Mouse (Mus musculus): ENCODE measurements at regions not wholly inside any gene's neighbourhood (a gene's known extent, or its start where the extent isn't known, plus 50 kb on each side); places are given as distances from the start of the nearest gene placed in this dataset.

GRCm38 (mm10) chr13:31223016-31223415 is 249.0 kb downstream of the Gm5447 start:
- no peak for DNase-seq (ENCODE audit: low spot score in 2 of 2)

GRCm38 (mm10) chr13:31240546-31240945 is 266.5 kb downstream of the Gm5447 start:
- DNase-seq (ENCODE audit: low spot score in 2 of 2) = no peak

- no peak for DNase-seq (ENCODE audit: low spot score in 2 of 2)
These were observed 275.0 kb downstream of the Gm5447 start for GRCm38 (mm10) chr13:31248996-31249395.

GRCm38 (mm10) chr13:31249525-31249924 is 275.5 kb downstream of the Gm5447 start:
- no peak for DNase-seq (ENCODE audit: low spot score in 2 of 2)

- no peak for DNase-seq (ENCODE audit: low spot score in 2 of 2)
These were observed 280.0 kb downstream of the Gm5447 start for GRCm38 (mm10) chr13:31254016-31254415.

GRCm38 (mm10) chr13:31254744-31255143 is 280.7 kb downstream of the Gm5447 start:
- no peak for DNase-seq (ENCODE audit: low spot score in 2 of 2)

- DNase-seq (ENCODE audit: low spot score in 2 of 2) = no peak
These were observed 281.5 kb downstream of the Gm5447 start for GRCm38 (mm10) chr13:31255506-31255905.

DNA sequence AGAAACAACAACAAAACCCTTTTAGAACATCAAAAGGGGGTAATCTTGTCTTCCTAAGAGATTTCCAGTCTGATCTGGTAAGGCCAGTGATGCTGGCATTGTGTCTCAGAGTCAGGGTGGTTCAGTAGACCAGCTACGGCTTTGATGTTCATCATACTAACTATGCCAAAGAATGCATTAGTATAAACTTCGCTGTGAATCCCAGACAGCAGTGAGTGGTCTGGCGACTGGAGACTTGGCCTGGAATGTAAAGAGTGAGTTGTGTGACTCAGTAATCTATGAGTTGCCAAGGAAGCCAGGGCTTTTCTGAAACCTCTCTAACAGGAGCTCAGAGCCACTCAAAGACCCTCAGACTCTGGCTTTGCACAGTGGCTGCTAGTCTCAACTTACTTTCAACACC is 288.1 kb upstream of the Foxq1 start:
- DNase-seq (ENCODE audit: low spot score in 2 of 2) = no peak

- DNase-seq (ENCODE audit: low spot score in 2 of 2) = no peak
These were observed 279.8 kb upstream of the Foxq1 start for GRCm38 (mm10) chr13:31276005-31276644.

GRCm38 (mm10) chr13:31290630-31291029 is 265.3 kb upstream of the Foxq1 start:
- no peak for DNase-seq (ENCODE audit: low spot score in 2 of 2)

- no peak for DNase-seq (ENCODE audit: low spot score in 2 of 2)
These were observed 263.1 kb upstream of the Foxq1 start for GRCm38 (mm10) chr13:31292584-31293387.

DNA sequence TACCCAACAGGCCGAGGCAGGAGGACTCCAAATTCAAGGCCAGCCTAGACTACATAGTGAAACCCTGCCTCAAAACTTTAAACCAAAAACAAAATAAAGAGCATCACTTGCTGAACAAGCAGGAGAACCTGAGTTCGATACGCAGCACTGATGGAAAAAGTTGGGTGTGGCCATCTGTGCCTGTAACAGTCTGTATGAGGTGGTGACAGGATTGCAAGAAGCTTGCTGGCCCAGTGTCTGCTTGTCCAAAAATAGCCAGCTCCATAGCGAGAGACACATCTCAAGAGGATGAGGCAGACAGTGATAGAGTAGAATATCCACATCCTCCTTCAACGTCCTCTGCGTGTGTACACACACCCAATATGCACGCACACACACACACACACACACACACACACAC is 261.9 kb upstream of the Foxq1 start:
- no peak for DNase-seq (ENCODE audit: low spot score in 2 of 2)

DNA sequence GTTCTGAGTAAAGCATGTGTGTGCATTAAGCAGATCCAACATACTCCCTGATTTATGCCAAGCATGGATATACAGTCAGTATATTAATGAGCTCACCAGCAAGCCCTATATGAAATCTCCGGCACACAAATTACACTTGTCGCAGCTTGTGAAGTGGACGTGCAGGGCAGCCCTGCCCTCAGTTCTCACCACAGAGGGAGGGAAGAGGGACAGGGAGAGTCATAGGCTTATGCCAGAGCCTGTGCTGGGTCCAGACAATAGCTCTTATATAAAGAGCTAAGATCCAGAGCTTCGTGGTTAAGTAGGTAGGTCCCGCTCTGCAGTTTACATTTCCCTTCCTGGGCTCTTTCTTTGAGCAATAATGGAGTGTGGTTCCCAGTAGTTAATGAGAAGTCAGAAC is 252.7 kb upstream of the Foxq1 start:
- DNase-seq (ENCODE audit: low spot score in 2 of 2) = no peak

DNA sequence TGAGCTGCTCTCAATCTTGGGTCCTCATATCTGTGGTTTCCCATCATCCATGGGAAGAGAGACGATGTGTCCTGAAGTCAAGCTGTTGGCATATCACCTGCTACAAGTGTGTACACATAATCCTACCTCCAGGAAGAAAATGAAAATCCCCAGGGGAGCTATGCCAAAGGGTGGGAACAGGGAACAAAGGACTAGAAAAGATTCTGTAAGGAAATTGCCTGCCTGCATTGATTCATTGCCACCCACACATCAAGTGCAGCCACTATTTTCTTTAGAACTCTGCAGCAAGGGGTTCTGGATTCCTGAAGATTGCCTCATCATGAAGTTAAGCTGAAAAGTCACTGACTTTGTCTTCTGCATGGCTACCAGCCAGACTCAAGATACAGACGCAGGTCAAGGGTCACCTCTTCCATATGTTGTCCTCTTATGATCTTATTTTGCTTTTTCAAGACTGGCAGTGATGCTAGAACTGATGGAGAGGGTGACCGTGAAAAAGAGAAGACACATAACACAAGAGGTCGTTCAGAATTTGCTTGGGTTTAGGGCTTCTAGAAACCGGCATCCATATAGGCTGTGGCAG is 251.6 kb upstream of the Foxq1 start:
- no peak for DNase-seq (ENCODE audit: low spot score in 2 of 2)

DNA sequence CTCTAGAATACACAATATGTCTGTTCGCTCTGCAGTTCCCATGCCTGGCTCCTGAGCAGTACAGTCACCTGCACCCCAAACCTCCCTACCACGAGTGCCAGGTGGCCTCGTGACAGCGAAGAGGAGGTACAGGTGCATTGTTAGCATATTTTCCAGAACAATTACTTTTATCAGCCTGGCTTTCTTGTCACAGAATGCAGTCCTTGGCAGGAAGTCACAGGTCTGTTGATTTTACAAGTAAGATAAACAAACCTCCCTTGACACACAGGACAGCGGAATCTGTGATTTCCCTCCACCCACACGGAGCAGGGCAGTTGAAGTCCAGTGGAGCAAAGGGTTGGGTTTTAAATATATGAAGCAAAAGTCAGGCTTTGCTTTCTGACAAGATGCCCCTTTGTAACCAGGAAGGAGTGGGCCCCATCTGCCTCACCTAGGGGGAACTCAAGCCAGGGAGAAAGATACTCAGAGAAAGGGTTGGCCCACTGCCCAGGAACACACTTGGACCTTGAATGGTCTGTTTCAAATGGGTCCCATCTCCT is 246.8 kb upstream of the Foxq1 start:
- DNase-seq (ENCODE audit: low spot score in 2 of 2) = no peak

GRCm38 (mm10) chr13:31312772-31313171 is 243.2 kb upstream of the Foxq1 start:
- DNase-seq (ENCODE audit: low spot score in 2 of 2) = no peak

DNA sequence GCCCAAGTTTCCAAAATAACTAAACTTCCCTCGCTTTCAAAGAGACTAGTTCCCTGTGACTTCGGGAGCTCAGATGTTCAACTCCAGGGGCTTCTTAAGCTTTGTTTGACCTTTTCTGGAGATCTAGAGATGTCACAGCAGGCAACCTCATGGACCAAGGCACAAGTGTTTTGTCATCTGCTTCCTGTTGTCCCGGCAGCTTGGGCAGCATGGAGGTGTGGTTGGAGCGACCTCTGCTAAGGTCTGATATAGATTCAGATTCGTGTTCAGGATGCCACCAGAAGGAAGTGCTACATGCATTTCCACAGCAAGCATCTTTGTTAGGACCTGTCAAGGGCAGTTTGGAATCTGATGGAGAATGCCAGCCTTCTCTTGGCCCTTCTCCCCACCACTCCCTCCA is 242.1 kb upstream of the Foxq1 start:
- no peak for DNase-seq (ENCODE audit: low spot score in 2 of 2)

DNA sequence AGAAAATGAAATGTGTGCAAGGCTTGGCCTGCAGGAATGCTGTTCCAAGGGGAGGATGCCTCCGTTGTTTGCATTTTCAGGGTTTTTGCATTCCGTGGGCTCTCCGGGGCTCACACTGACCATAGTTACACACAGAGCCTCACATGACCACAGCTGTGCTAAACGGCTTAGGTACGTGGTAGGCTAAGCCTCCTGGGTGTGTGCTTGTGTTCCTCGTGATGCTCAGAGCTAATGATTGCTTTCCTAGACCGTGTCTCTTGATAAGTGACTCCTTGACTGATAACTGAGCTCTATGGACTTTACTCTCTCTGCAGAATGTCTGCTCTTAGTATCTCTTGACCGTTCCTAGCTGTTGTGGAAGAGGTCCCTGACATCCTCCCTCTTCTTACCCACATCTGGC is 238.9 kb upstream of the Foxq1 start:
- DNase-seq (ENCODE audit: low spot score in 2 of 2) = no peak

DNA sequence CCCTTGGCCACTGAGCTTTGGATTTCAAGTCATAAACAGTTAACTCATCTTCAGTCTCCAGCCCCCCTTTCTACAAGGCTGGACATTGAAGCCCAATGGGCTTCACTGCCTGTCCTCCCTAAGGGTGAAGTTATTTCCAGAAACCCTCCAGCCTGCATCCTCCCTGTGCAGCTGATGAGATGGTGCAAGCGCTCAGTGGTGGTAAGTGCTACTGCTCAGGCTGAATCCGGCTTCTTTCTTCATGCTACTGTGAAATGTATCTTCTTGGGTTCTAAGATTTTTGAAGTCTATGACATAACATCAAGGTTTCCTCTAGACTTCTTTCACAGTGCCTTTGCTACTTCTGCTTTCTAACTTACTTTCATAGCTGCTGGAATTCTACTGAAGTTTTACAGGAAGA is 237.9 kb upstream of the Foxq1 start:
- no peak for DNase-seq (ENCODE audit: low spot score in 2 of 2)

GRCm38 (mm10) chr13:31321411-31321810 is 234.5 kb upstream of the Foxq1 start:
- no peak for DNase-seq (ENCODE audit: low spot score in 2 of 2)

DNA sequence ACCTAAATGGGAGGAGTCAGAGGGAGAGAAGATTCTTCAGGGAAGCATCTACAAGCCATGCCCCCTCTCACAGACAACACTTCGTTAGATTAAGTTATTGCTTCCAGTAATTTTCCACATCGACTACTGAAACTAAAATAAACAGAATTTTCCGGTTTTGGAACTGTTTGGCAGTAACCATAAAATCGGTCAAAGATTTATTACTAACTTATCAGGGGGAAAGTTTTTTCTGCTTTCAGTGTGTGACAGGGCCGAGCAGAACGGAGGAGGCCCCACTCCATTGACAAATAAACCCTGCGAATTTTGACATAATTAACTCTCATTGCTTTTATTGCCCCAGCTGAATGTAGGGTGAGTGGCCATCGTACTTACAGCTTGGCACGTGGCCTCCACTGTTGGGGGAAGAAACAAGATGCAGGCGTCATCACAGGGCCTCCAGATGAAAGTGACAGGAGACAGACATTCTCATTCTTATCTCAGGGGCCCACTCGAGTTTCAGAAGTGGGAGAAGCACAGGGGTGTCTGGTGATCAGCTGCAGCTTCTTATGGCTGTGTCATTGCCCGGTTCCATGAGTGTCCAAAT is 229.6 kb upstream of the Foxq1 start:
- DNase-seq (ENCODE audit: low spot score in 2 of 2) = no peak

DNA sequence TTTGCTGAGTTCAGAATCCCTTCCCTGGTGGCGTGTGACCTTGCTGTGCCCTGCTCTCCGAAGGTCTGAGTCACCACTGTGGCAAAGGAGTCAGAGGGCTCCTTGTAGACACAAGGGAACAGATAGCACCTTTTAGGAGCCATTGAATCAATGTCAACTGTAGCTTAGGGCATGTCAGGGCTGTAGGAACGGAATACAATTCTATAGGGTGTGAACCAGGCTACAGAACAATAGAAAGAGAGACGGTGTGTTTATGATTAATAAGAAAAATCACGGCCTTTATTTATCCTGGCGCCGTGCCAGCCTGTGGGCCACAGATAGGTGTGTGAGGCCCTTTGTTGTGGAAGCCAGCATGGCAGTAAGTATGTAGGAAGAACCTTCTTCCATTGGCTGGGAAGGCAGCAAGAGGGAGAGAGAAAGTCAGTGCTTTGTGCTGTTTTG is 228.4 kb upstream of the Foxq1 start:
- no peak for DNase-seq (ENCODE audit: low spot score in 2 of 2)

Data from gastrocnemius, adult 8-10 months (tissue).